Mouse (Mus musculus): ENCODE measurements at regions not wholly inside any gene's neighbourhood (a gene's known extent, or its start where the extent isn't known, plus 50 kb on each side); places are given as distances from the start of the nearest gene placed in this dataset.

GRCm38 (mm10) chr7:36352761-36353160 lies 345.2 kb upstream of the Tshz3 start:
- DNase-seq (ENCODE audit: low spot score): no peak

GRCm38 (mm10) chr7:36350616-36351015 lies 347.3 kb upstream of the Tshz3 start:
- no peak for DNase-seq (ENCODE audit: low spot score)

- no peak for DNase-seq (ENCODE audit: low spot score)
Observed at GRCm38 (mm10) chr7:36348195-36348594, 349.7 kb upstream of the Tshz3 start.

- no peak for DNase-seq (ENCODE audit: low spot score)
Observed at GRCm38 (mm10) chr7:36334857-36335256, 363.1 kb upstream of the Tshz3 start.

GRCm38 (mm10) chr7:36334091-36334490 lies 363.8 kb upstream of the Tshz3 start:
- DNase-seq (ENCODE audit: low spot score): no peak

GRCm38 (mm10) chr7:36332633-36333032 lies 365.3 kb upstream of the Tshz3 start:
- no peak for DNase-seq (ENCODE audit: low spot score)

- DNase-seq (ENCODE audit: low spot score): no peak
Observed at GRCm38 (mm10) chr7:36328141-36328540, 369.8 kb upstream of the Tshz3 start.

- DNase-seq (ENCODE audit: low spot score): no peak
Observed at GRCm38 (mm10) chr7:36324035-36324434, 373.9 kb upstream of the Tshz3 start.

- no peak for DNase-seq (ENCODE audit: low spot score)
Observed at GRCm38 (mm10) chr7:36322181-36322580, 375.7 kb upstream of the Tshz3 start.

- DNase-seq (ENCODE audit: low spot score): no peak
Observed at GRCm38 (mm10) chr7:36317466-36318212, 380.3 kb upstream of the Tshz3 start.

- no peak for DNase-seq (ENCODE audit: low spot score)
Observed at GRCm38 (mm10) chr7:36313751-36314150, 384.2 kb upstream of the Tshz3 start.

- no peak for DNase-seq (ENCODE audit: low spot score)
Observed at GRCm38 (mm10) chr7:36309761-36310605, 387.9 kb upstream of the Tshz3 start.

- no peak for DNase-seq (ENCODE audit: low spot score)
Observed at GRCm38 (mm10) chr7:36308726-36309125, 389.2 kb upstream of the Tshz3 start.

GRCm38 (mm10) chr7:36308106-36308620 lies 389.8 kb upstream of the Tshz3 start:
- no peak for DNase-seq (ENCODE audit: low spot score)

- no peak for DNase-seq (ENCODE audit: low spot score)
Observed at GRCm38 (mm10) chr7:36277275-36277674, 420.6 kb upstream of the Tshz3 start.

GRCm38 (mm10) chr7:36268966-36269365 lies 429.0 kb upstream of the Tshz3 start:
- DNase-seq (ENCODE audit: low spot score): no peak

GRCm38 (mm10) chr7:36265163-36265823 lies 432.6 kb upstream of the Tshz3 start:
- no peak for DNase-seq (ENCODE audit: low spot score)

GRCm38 (mm10) chr7:36262124-36262710 lies 435.7 kb upstream of the Tshz3 start:
- DNase-seq (ENCODE audit: low spot score): no peak

- no peak for DNase-seq (ENCODE audit: low spot score)
Observed at GRCm38 (mm10) chr7:36257102-36257501, 440.8 kb upstream of the Tshz3 start.

GRCm38 (mm10) chr7:36247356-36247755 lies 444.6 kb upstream of the Zfp507 start:
- no peak for DNase-seq (ENCODE audit: low spot score)

GRCm38 (mm10) chr7:36236673-36237072 lies 433.9 kb upstream of the Zfp507 start:
- DNase-seq (ENCODE audit: low spot score): peak; percentile 1

GRCm38 (mm10) chr7:36229031-36229430 lies 426.2 kb upstream of the Zfp507 start:
- no peak for DNase-seq (ENCODE audit: low spot score)

All from c-Kit-positive CD71-positive TER-119-positive erythroid progenitor cells, embryonic 14.5 days (primary cell).